Mouse (Mus musculus) bone marrow, adult 2 months (tissue): ENCODE data around the gene Dlg1. TPM values are rescaled to one million over a fixed set of nuclear protein-coding genes. Genes with fewer than 3 reads are reported as not detected.

ENCODE experiments used
- H3K27ac ChIP-seq: fragments of 200-500 bp; 2 replicates; pipeline ENCODE4 v1.5.1; 2012; ENCODE audit warnings: low read depth, mild to moderate bottlenecking, control low read depth, inconsistent platforms, low read length; ENCODE audit not compliant: control insufficient read depth, poor library complexity, insufficient read depth
- H3K4me1 ChIP-seq: fragments of 200-500 bp; 2 replicates; pipeline ENCODE4 v1.6.1; 2011; ENCODE audit warnings: low read length; ENCODE audit not compliant: control insufficient read depth, insufficient read depth
- H3K4me3 ChIP-seq: fragments of 200-500 bp; replicated peaks from 2 replicates; pipeline ENCODE3; 2011; ENCODE audit warnings: mild to moderate bottlenecking, low read depth, low read length, control low read depth; ENCODE audit not compliant: control insufficient read depth
- CTCF ChIP-seq: fragments of 200-500 bp; IDR thresholded peaks from 2 replicates; pipeline ENCODE4 v1.5.1; 2011; ENCODE audit warnings: low read length, control low read depth; ENCODE audit not compliant: control insufficient read depth, insufficient read depth
- POLR2A ChIP-seq: fragments of 200-500 bp; IDR thresholded peaks from 2 replicates; pipeline ENCODE4 v1.6.1; 2011; ENCODE audit warnings: low read depth, mild to moderate bottlenecking, control low read depth, low read length, borderline replicate concordance; ENCODE audit not compliant: control insufficient read depth
- WGBS: fragments of 180-500 bp; shearing (Covaris S2); methylation state at CpG from one replicate; pipeline ENCODE4 v1.1.7; 2018; 5-methylcytosine and 5-hydroxymethylcytosine counted together
- polyA plus RNA-seq: library from polyadenylated mRNA; stranded (reverse); fragments of >200 nt; gene quantifications from 2 replicates; pipeline ENCODE4 v1.2.4, GENCODE M21; 2011; ENCODE audit warnings: low replicate concordance; ENCODE audit not compliant: missing spikeins, insufficient read depth, insufficient read length

Gene Dlg1
- polyA plus RNA-seq, 1 experiment: 20.2 TPM

DNA sequence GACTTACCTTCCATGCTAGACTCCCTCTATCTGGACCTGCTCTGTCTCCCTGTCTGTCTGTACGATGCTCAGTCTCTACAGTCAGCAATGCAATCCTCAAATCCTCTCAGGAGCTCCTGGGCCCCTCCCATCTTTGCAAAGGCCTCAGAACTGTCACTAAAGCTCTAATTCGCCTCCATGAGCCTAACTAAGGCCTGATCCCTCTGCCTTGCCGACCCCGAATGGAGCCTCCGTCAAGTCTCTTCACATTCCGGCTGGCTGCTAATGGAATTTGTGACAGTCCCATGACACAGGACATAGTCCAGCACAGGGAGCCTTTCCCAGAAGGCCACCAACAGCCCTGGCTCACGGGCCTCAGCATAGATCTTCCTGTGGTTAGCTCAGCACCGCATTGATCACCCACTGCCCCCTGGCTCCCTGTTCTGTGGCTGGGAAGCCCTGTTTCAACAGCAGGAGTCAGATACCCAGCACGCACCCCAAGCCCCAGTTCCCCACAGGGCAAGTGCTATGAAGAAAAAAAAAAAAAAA, 219.2 kb downstream of the Dlg1 start:
- TF ChIP-seq POLR2A: no peak
- TF ChIP-seq CTCF: no peak
- Histone ChIP-seq H3K4me3 (no peak overlapping the region), H3K4me1 (no peaks in the 10 kb centered on the region), H3K27ac (no peak overlapping the region)
- 78% methylated on average over 9 of the region's 9 CpGs for WGBS

DNA sequence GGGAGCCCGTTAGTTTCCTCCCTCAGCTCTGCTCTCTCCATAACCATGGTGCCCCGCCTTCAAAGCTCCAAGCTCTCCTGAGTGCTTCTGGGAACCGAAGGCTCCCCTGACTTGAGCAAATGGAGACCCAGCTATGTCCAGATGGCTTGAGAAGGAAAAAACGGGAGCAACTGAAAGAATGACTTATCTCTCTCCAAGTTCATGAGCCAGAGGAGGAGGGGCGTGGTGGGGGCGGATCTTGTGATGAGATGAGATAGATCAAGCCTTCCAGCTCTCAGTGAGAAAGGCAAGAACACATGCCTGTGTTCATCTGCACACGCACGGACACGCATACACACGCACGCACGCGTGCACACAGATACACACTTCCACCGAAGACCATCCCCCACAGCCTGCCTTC, 220.1 kb downstream of the Dlg1 start:
- H3K4me3 ChIP-seq: no peak overlapping the region
- no peaks in the 10 kb centered on the region for H3K4me1 ChIP-seq
- no peak overlapping the region for H3K27ac ChIP-seq
- TF ChIP-seq POLR2A: no peak
- no peak for TF ChIP-seq CTCF
- WGBS: 70% methylated on average over 14 of the region's 14 CpGs

DNA sequence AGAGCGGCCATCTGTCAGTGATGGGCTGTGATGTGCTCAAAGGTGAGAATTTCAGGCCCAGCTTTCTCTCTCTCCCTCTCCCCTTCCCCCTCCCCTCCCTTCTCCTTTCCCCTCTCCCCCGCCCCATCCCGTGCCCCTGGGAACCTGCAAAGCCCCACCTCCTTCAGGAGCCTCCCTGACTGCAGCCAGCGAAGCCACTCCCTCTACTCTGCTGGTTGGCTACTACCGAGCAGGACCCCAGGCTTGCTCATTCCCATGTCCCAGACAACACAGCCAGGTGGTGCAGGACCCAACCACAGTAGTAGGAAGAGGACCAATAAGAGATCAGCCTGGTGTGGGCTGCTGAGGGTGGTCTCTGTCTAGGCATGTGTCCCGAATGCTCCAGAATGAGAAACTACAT, 220.7 kb downstream of the Dlg1 start:
- no peak overlapping the region for H3K4me3 ChIP-seq
- no peaks in the 10 kb centered on the region for H3K4me1 ChIP-seq
- no peak overlapping the region for H3K27ac ChIP-seq
- 45% methylated on average over 6 of the region's 6 CpGs for WGBS
- TF ChIP-seq POLR2A (no peak), CTCF (no peak)

DNA sequence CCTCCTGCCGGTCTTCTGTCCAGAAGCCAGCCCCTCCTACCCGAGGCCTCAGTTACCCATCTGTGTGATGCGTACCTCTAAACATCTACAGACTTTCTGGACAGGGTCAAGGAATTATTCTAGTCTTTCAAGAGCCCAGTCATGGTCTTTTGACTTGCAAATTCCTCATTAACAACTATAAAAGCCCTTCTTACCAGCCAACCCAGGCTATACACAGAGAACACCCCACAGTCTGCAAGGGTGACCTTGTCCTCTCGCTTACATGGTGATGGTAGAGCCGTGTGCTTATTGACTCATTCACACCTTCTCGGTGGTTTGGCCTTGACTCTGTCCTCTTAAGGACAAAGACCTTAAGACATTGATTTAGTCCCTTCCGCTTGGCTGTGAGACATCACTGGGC, 227.7 kb downstream of the Dlg1 start:
- Histone ChIP-seq H3K27ac (no peak overlapping the region), H3K4me1 (no peaks in the 10 kb centered on the region), H3K4me3 (no peak overlapping the region)
- no peak for TF ChIP-seq POLR2A
- no peak for TF ChIP-seq CTCF
- 77% methylated on average over 7 of the region's 7 CpGs for WGBS

GRCm38 (mm10) chr16:31893396-31894141, 230.3 kb downstream of the Dlg1 start:
- H3K4me1 ChIP-seq: no peaks in the 10 kb centered on the region
- no peak for TF ChIP-seq CTCF
- TF ChIP-seq POLR2A: no peak
- 75% methylated on average over 5 of the region's 5 CpGs for WGBS
- H3K4me3 ChIP-seq: no peak overlapping the region
- no peak overlapping the region for H3K27ac ChIP-seq

DNA sequence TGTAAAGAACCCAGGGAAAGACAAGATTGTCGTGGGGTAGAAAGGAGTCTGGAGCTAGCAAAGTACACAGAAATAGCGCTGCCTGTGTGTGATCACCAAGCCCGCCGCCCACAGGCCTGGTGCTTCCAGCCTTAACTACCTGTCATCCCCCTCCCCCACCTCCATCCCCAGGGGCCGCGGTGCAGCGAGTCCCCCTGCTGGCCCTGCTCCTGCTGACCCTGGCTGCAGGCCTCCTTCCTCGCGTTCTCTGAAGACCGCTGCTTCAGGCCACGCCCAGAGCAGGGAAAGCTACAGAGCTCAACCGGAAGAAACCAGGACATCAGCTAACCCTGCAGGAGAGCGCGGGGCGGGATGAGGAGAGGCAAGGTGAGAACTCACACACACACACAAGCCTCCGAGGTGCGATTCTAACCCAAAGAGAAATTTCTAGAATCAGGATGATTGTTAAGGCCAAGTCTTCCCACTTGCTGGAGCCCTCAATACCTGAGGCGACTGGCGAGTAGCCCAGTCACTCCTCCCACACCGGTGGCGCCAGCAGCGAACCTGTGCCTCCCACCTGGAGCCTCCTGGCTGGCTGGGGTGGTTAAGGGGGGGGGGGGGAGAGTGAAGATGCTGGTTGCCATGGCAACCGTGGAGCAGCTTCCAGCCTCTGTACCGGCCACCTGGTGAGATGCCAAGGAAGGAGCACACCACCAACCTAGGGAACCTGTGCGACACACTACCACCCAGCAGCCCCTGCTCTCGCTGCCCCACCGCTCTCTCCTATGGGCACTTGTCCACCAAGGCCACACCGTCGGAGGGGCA, 233.9 kb downstream of the Dlg1 start:
- H3K4me3 ChIP-seq: no peak overlapping the region
- WGBS: 34% methylated on average over 28 of the region's 29 CpGs
- TF ChIP-seq POLR2A (no peak), CTCF (no peak)
- no peaks in the 10 kb centered on the region for H3K4me1 ChIP-seq
- no peak overlapping the region for H3K27ac ChIP-seq

- H3K27ac ChIP-seq: no peak overlapping the region
- TF ChIP-seq POLR2A: no peak
- TF ChIP-seq CTCF: no peak
- no peak overlapping the region for H3K4me3 ChIP-seq
- WGBS: 87% methylated on average over 18 of the region's 18 CpGs
- no peaks in the 10 kb centered on the region for H3K4me1 ChIP-seq
Observed at GRCm38 (mm10) chr16:31898546-31899326, 235.5 kb downstream of the Dlg1 start.
